Mouse (Mus musculus) embryonic stem cell, embryonic (primary cell): Measurements from ENCODE around the gene Dennd5b.

Experiments
- CTCF ChIA-PET, 4 experiments: fragments of 300-600 bp in 2 of 4; fragments of 350-600 bp in 2 of 4; sonication (Branson Sonifier 250); formaldehyde crosslinking; loops; one replicate each; lab custom pipeline; 2022; ENCODE audit warnings: inconsistent platforms in 2 of 4; lab: Charles Lee
- POLR2A ChIA-PET, 4 experiments: fragments of 300-600 bp in 2 of 4; fragments of 350-600 bp in 2 of 4; sonication (Branson Sonifier 250); formaldehyde crosslinking; loops; one replicate each; lab custom pipeline; 2022; ENCODE audit warnings: antibody characterized with exemption in 4 of 4, inconsistent platforms in 1 of 4; lab: Charles Lee

Gene Dennd5b

GRCm38 (mm10) chr6:149072873-149073272, 28.6 kb downstream of the Dennd5b start:
- ChIA-PET CTCF (no interaction called here), POLR2A (interaction anchor here in 1 of 4 experiments (0.8 to 1.3 kb wide), 2 partner anchors 13 to 54 kb away, joined by 3 to 4 read pairs; no protein-coding TSS in a partner anchor)

GRCm38 (mm10) chr6:149070592-149071124, 30.8 kb downstream of the Dennd5b start:
- POLR2A ChIA-PET, result interaction anchor here (0.6 to 2.5 kb wide), 10 partner anchors 9 to 1024 kb away, joined by 3 to 9 read pairs (median 3); partner anchors contain the start of genes Dennd5b (in 2 of the 4), Caprin2 (in 1 of the 4) and Far2 (in 1 of the 4)
- CTCF ChIA-PET, result interaction anchor here in 1 of 4 experiments (0.7 to 0.8 kb wide), 2 partner anchors 118 to 772 kb away, joined by 5 to 10 read pairs; no protein-coding TSS in a partner anchor

GRCm38 (mm10) chr6:149063382-149063781, 38.1 kb downstream of the Dennd5b start:
- ChIA-PET POLR2A (interaction anchor here in 1 of 4 experiments (1.1 to 1.4 kb wide), 2 partner anchors 45 to 48 kb away, joined by 3 to 4 read pairs; no protein-coding TSS in a partner anchor), CTCF (interaction anchor here in 1 of 4 experiments (0.6 kb wide), 1 partner anchor 165 kb away, joined by 10 read pairs; no protein-coding TSS in a partner anchor)

- POLR2A ChIA-PET, result interaction anchor here in 2 of 4 experiments (1.1 to 1.7 kb wide), 4 partner anchors 9 to 105 kb away, joined by 3 to 7 read pairs (median 6); partner anchors contain the start of gene Dennd5b (in 1 of the 2)
- CTCF ChIA-PET, result interaction anchor here in 2 of 4 experiments (0.7 to 2.5 kb wide), 3 partner anchors 8 to 59 kb away, joined by 3 to 8 read pairs (median 4); no protein-coding TSS in a partner anchor
These were observed 40.7 kb downstream of the Dennd5b start for GRCm38 (mm10) chr6:149060670-149061387.

GRCm38 (mm10) chr6:149057947-149058391, 43.5 kb downstream of the Dennd5b start:
- ChIA-PET POLR2A (interaction anchor here in 1 of 4 experiments (0.6 to 1.6 kb wide), 5 partner anchors 11 to 712 kb away, joined by 3 to 4 read pairs (median 3); partner anchors contain the start of gene Dennd5b), CTCF (interaction anchor here in 2 of 4 experiments (1.1 to 1.5 kb wide), 2 partner anchors 61 to 62 kb away, joined by 6 to 8 read pairs; no protein-coding TSS in a partner anchor)

GRCm38 (mm10) chr6:149054780-149055179, 46.7 kb downstream of the Dennd5b start:
- POLR2A ChIA-PET, result no interaction called here
- CTCF ChIA-PET, result interaction anchor here in 1 of 4 experiments (0.6 kb wide), 1 partner anchor 54 kb away, joined by 5 read pairs; no protein-coding TSS in a partner anchor

GRCm38 (mm10) chr6:149050978-149051723, 50.3 kb downstream of the Dennd5b start:
- ChIA-PET CTCF (interaction anchor here in 3 of 4 experiments (0.6 to 1.2 kb wide), 5 partner anchors 11 to 172 kb away, joined by 3 to 4 read pairs (median 3); no protein-coding TSS in a partner anchor), POLR2A (interaction anchor here in 1 of 4 experiments (0.5 kb wide), 1 partner anchor 334 kb away, joined by 5 read pairs; no protein-coding TSS in a partner anchor)

- ChIA-PET CTCF (interaction anchor here in 2 of 4 experiments (0.6 to 1.4 kb wide), 2 partner anchors 11 to 117 kb away, joined by 3 read pairs; no protein-coding TSS in a partner anchor), POLR2A (interaction anchor here in 1 of 4 experiments (0.5 kb wide), 1 partner anchor 50 kb away, joined by 3 read pairs; no protein-coding TSS in a partner anchor)
These were observed 61.4 kb downstream of the Dennd5b start for GRCm38 (mm10) chr6:149040099-149040498.

- ChIA-PET POLR2A (interaction anchor here in 1 of 4 experiments (1.4 to 2.5 kb wide), 2 partner anchors 14 to 75 kb away, joined by 3 to 15 read pairs; no protein-coding TSS in a partner anchor), CTCF (no interaction called here)
These were observed 69.3 kb downstream of the Dennd5b start for GRCm38 (mm10) chr6:149032198-149032597.

- POLR2A ChIA-PET, result interaction anchor here in 1 of 4 experiments (0.7 to 2.5 kb wide), 3 partner anchors 13 to 142 kb away, joined by 3 to 15 read pairs (median 3); no protein-coding TSS in a partner anchor
- CTCF ChIA-PET, result interaction anchor here in 2 of 4 experiments (0.5 to 0.7 kb wide), 2 partner anchors 84 to 498 kb away, joined by 3 read pairs; no protein-coding TSS in a partner anchor
These were observed 70.1 kb downstream of the Dennd5b start for GRCm38 (mm10) chr6:149031377-149031776.

- CTCF ChIA-PET, result interaction anchor here in 3 of 4 experiments (0.6 to 1.4 kb wide), 10 partner anchors 10 to 243 kb away, joined by 3 to 10 read pairs (median 3); partner anchors contain the start of gene Dennd5b (in 1 of the 3)
- POLR2A ChIA-PET, result interaction anchor here (0.6 to 3.0 kb wide), 35 partner anchors 8 to 551 kb away, joined by 3 to 17 read pairs (median 4); partner anchors contain the start of genes Caprin2 (in 2 of the 4), Dennd5b (in 2 of the 4) and Sinhcaf (in 1 of the 4)
These were observed 83.0 kb downstream of the Dennd5b start for GRCm38 (mm10) chr6:149018431-149018830.

GRCm38 (mm10) chr6:149010766-149011301, 90.6 kb downstream of the Dennd5b start:
- CTCF ChIA-PET, result interaction anchor here in 2 of 4 experiments (1.1 to 1.6 kb wide), 2 partner anchors 90 to 109 kb away, joined by 3 to 7 read pairs; no protein-coding TSS in a partner anchor
- POLR2A ChIA-PET, result interaction anchor here in 2 of 4 experiments (0.6 to 1.4 kb wide), 2 partner anchors 19 to 652 kb away, joined by 3 read pairs; no protein-coding TSS in a partner anchor

- ChIA-PET POLR2A (interaction anchor here in 1 of 4 experiments (0.7 to 2.9 kb wide), 4 partner anchors 12 to 314 kb away, joined by 3 to 15 read pairs (median 4); partner anchors contain the start of gene Sinhcaf), CTCF (no interaction called here)
These were observed 96.5 kb downstream of the Dennd5b start for GRCm38 (mm10) chr6:149005009-149005408.

- CTCF ChIA-PET, result interaction anchor here (0.6 to 3.0 kb wide), 15 partner anchors 12 to 236 kb away, joined by 3 to 16 read pairs (median 4); no protein-coding TSS in a partner anchor
- POLR2A ChIA-PET, result interaction anchor here (0.5 to 9.6 kb wide), 54 partner anchors 9 to 596 kb away, joined by 3 to 264 read pairs (median 4); partner anchors contain the start of genes Sinhcaf (in 4 of the 4), Caprin2 (in 3 of the 4), Dennd5b (in 2 of the 4) and Gm10203 (in 1 of the 4)
These were observed 107.0 kb downstream of the Dennd5b start for GRCm38 (mm10) chr6:148994327-148994999.
